Mouse (Mus musculus) heart, adult 2 months (tissue): ENCODE data around the gene Prss8. TPM values are rescaled to one million over a fixed set of nuclear protein-coding genes. Genes with fewer than 3 reads are reported as not detected.

Experiments
- DNase-seq, 2 experiments: peaks; one replicate each; pipeline ENCODE4 v3.0.0; 2021
- H3K27ac ChIP-seq: fragments of 200-600 bp; 2 replicates; pipeline ENCODE4 v1.8.1; 2022
- H3K27me3 ChIP-seq: fragments of 200-500 bp; 2 replicates; pipeline ENCODE4 v1.6.1; 2012; ENCODE audit warnings: mild to moderate bottlenecking, low read length, inconsistent platforms, mixed read lengths; ENCODE audit not compliant: control insufficient read depth, insufficient read depth
- H3K36me3 ChIP-seq: fragments of 200-500 bp; 2 replicates; pipeline ENCODE4 v1.6.1; 2012; ENCODE audit warnings: low read length, inconsistent platforms; ENCODE audit not compliant: control insufficient read depth, insufficient read depth
- H3K4me1 ChIP-seq: fragments of 200-500 bp; 2 replicates; pipeline ENCODE4 v1.6.1; 2011; ENCODE audit warnings: low read length; ENCODE audit not compliant: control insufficient read depth, insufficient read depth
- H3K4me3 ChIP-seq: fragments of 200-600 bp; 2 replicates; pipeline ENCODE4 v1.8.1; 2022
- H3K79me2 ChIP-seq: fragments of 200-500 bp; replicated peaks from 2 replicates; pipeline ENCODE4 v1.6.1; 2012; ENCODE audit warnings: mild to moderate bottlenecking, inconsistent platforms, low read length, moderate library complexity, mixed read lengths; ENCODE audit not compliant: control insufficient read depth, insufficient read depth
- H3K9ac ChIP-seq: fragments of 200-500 bp; 2 replicates; pipeline ENCODE4 v1.6.1; 2012; ENCODE audit warnings: low read depth, mild to moderate bottlenecking, control low read depth, inconsistent platforms, low read length, mixed read lengths
- CTCF ChIP-seq: fragments of 200-600 bp; IDR thresholded peaks from 2 replicates; pipeline ENCODE4 v1.8.1; 2022; ENCODE audit warnings: antibody characterized with exemption, mild to moderate bottlenecking, moderate library complexity
- EP300 ChIP-seq: fragments of 200-500 bp; IDR thresholded peaks from 2 replicates; pipeline ENCODE4 v1.6.1; 2011; ENCODE audit warnings: low read depth, low read length, control low read depth; ENCODE audit not compliant: insufficient read depth
- POLR2A ChIP-seq: fragments of 200-500 bp; IDR thresholded peaks from 2 replicates; pipeline ENCODE4 v1.6.1; 2011; ENCODE audit warnings: mild to moderate bottlenecking, low read depth, low read length, control low read depth; ENCODE audit not compliant: insufficient read depth
- WGBS: fragments of 180-500 bp; shearing (Covaris S2); methylation state at CpG from one replicate; pipeline ENCODE4 v1.1.7; 2018; 5-methylcytosine and 5-hydroxymethylcytosine counted together
- intact Hi-C: fragments of 180-260 bp; cut with DNase I; formaldehyde crosslinking; loops from one replicate; pipeline ENCODE4 v1.15.1; 2025
- long read RNA-seq: library from polyadenylated mRNA; stranded (forward); transcript quantifications from one replicate; pipeline ENCODE4 v2.0.0, GENCODE M21; 2021
- polyA plus RNA-seq: library from polyadenylated mRNA; depleted of rRNA; stranded (reverse); fragments of >200 nt; gene quantifications from 2 replicates; pipeline ENCODE4 v1.2.3, GENCODE M21; 2012; rRNA removed
- total RNA-seq, 2 experiments: library from RNA; stranded (reverse); gene quantifications; 2 replicates each; pipeline ENCODE4 v1.2.3; 2021

Gene Prss8
- total RNA-seq (not detected), polyA plus RNA-seq (1.1 TPM in 1 of 2 replicates, not detected in the other)
- long read RNA-seq = 0 reads

DNA sequence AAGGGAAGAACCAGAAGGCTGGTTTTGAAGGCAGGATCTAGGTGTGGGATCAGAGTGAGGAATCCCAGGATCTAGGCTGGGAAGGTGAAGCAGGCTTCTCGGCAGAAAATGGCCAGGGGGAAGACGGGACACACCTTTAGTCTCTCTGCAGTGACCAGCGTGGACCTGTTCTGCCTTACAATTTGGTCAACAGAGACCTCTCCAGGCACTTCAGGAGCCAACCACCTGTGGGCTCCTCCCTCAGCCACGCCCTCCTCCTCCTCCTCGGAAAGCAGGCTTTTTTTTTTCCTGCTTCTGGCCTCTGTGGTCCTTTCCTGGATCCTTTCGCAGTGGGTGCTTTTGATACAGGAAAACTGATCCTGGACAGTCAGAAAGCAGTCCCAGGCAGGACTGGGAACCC lies at the start of gene Prss8:
Prss8 (minus strand) TSS at position 182 of the 400 bp plus-strand sequence.
- no peak for DNase-seq
- WGBS = 41% methylated on average over 6 of the region's 6 CpGs
- no peak within 1 kb of the TSS for H3K4me3 ChIP-seq
- intact Hi-C loops = no loop called here
- H3K79me2 ChIP-seq = no peaks in the 10 kb centered on the region
- no peak within 1 kb of the TSS for H3K9ac ChIP-seq
- H3K4me1 ChIP-seq = no peaks in the 10 kb centered on the region; the same call in 1 of the 2 replicates
- TF ChIP-seq CTCF (no peak), POLR2A (no peak), EP300 (no peak)
- no peaks in the 10 kb centered on the region for H3K36me3 ChIP-seq
- H3K27ac ChIP-seq = no peak within 1 kb of the TSS
- H3K27me3 ChIP-seq = peaks cover 2% of the 10 kb centered on the region; the same call in 1 of the 2 replicates

- no peak overlapping the region for H3K4me3 ChIP-seq
- intact Hi-C loops = no loop called here
- DNase-seq = no peak
- H3K79me2 ChIP-seq = no peaks in the 10 kb centered on the region; the same call in 1 of the 2 replicates
- no peak for TF ChIP-seq POLR2A
- TF ChIP-seq CTCF = no peak
- TF ChIP-seq EP300 = no peak
- H3K9ac ChIP-seq = no peak overlapping the region
- peaks cover 55% of the 10 kb centered on the region for H3K36me3 ChIP-seq
- 94% methylated on average over 2 of the region's 2 CpGs for WGBS
- no peaks in the 10 kb centered on the region for H3K27me3 ChIP-seq
- no peak overlapping the region for H3K27ac ChIP-seq
- H3K4me1 ChIP-seq = peaks cover 1% of the 10 kb centered on the region; the same call in 1 of the 2 replicates
Measured at GRCm38 (mm10) chr7:127978856-127979255, 49.0 kb upstream of the Prss8 start.

GRCm38 (mm10) chr7:127974413-127974930 lies 44.6 kb upstream of the Prss8 start:
- intact Hi-C loops = no loop called here
- TF ChIP-seq POLR2A (peak; percentile 12; the same call in 1 of the 2 replicates), EP300 (no peak), CTCF (no peak)
- H3K27ac ChIP-seq = no peak overlapping the region
- WGBS = 42% methylated on average over 2 of the region's 2 CpGs
- peak in 1 of 2 experiments; percentile 59 for DNase-seq
- H3K36me3 ChIP-seq = peaks cover 66% of the 10 kb centered on the region
- no peak overlapping the region for H3K9ac ChIP-seq
- no peaks in the 10 kb centered on the region for H3K27me3 ChIP-seq
- no peak overlapping the region for H3K4me3 ChIP-seq
- peaks cover 3% of the 10 kb centered on the region for H3K79me2 ChIP-seq
- peaks cover 5% of the 10 kb centered on the region; the same call in 1 of the 2 replicates for H3K4me1 ChIP-seq

DNA sequence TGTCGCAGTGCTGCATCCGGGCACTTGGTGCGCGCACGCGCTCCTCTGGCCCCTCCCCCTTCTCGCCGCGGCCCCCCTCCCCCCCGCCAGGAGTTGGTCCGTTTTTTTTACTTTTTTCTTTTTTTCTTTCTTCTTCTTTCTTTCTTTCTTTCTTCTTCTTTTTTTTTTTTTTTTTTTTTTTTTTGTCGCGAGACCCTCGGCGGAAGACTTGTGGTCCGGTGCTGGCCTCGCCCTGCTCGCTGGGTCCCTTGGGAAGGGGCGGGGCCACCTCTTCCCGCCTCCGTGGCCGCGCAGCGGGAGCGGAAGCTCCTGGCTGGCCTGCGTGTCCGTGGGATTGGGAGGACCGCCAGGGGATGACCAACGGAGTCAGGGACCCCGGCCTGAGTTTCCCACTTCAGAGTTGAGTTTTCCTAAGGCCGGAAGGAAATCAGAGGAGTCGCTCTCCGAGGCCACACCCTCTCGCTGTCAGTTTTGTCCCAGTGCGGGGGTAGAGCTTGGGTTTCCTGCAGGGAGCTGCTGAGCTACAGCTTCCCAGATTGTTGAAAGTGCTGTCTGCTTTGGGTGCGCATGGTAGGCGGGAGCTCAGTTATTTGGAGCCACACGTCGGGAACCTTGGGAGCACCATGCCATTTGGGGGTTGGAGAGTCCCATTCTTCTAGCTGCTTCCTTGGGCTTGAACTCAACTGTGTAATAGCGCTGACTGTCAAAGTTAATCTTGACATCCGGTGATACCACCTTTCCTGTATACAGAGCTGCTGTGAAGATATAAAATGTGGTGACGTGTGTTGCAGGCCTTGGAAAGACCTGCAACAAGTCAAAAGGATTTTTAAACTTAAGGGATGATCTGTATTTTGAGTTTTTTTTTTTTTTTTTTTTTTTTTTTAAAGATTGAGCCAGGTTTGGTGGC lies 38.3 kb upstream of the Prss8 start:
- Histone ChIP-seq H3K4me3 (peak overlapping the region; percentile 93), H3K9ac (peak overlapping the region; percentile 92), H3K36me3 (peaks cover 21% of the 10 kb centered on the region), H3K79me2 (peaks cover 3% of the 10 kb centered on the region), H3K27ac (peak overlapping the region; percentile 96), H3K27me3 (no peaks in the 10 kb centered on the region), H3K4me1 (peaks cover 5% of the 10 kb centered on the region)
- WGBS = under 1% methylated on average over 41 of the region's 42 CpGs
- peak; percentile 27; the same call in 1 of the 2 replicates for TF ChIP-seq POLR2A
- no peak for TF ChIP-seq CTCF
- TF ChIP-seq EP300 = 0 out of 2 replicates have a peak, but pooled peaks have one; percentile 17
- DNase-seq = peak; percentile 89
- intact Hi-C loops = no loop called here

- under 1% methylated on average over 92 of the region's 92 CpGs for WGBS
- peak; percentile 96 to 98 for DNase-seq
- Histone ChIP-seq H3K27ac (peak within 1 kb of the TSS; percentile 96), H3K9ac (peak within 1 kb of the TSS; percentile 92), H3K4me1 (peaks cover 5% of the 10 kb centered on the region), H3K36me3 (peaks cover 15% of the 10 kb centered on the region), H3K27me3 (no peaks in the 10 kb centered on the region), H3K79me2 (no peaks in the 10 kb centered on the region), H3K4me3 (peak within 1 kb of the TSS; percentile 93)
- intact Hi-C loops = no loop called here
- TF ChIP-seq EP300 = peak; percentile 76
- TF ChIP-seq CTCF = peak; percentile 33
- peak; percentile 100 for TF ChIP-seq POLR2A
Measured at GRCm38 (mm10) chr7:127967004-127967921, 37.4 kb upstream of the Prss8 start, which contains the start of gene Fus. Gene Fus, plus strand, starts transcription at chr7:127967457.
